Mouse (Mus musculus) forebrain, embryonic 15.5 days (tissue): ENCODE data around the gene Sh3kbp1. TPM values are rescaled to one million over a fixed set of nuclear protein-coding genes. Genes with fewer than 3 reads are reported as not detected.

ENCODE experiments used
- ATAC-seq: fragments of 200-750 bp; cut with Nextera tagmentation; replicated peaks from 2 replicates; pipeline ENCODE4 v1.8.0; 2017; ENCODE audit warnings: mild to moderate bottlenecking, moderate TSS enrichment, moderate library complexity
- H3K27ac ChIP-seq: fragments of 300-500 bp; sonication (generic); replicated peaks from 2 replicates; pipeline ENCODE4 v1.5.1; 2015; ENCODE audit warnings: mild to moderate bottlenecking, inconsistent platforms
- H3K27me3 ChIP-seq: fragments of 300-500 bp; sonication (generic); 2 replicates; pipeline ENCODE4 v1.6.1; 2015; ENCODE audit warnings: inconsistent platforms
- H3K36me3 ChIP-seq: fragments of 300-500 bp; sonication (generic); 2 replicates; pipeline ENCODE4 v1.6.1; 2015; ENCODE audit warnings: mild to moderate bottlenecking, inconsistent platforms
- H3K4me1 ChIP-seq: fragments of 300-500 bp; sonication (generic); 2 replicates; pipeline ENCODE4 v1.6.1; 2015; ENCODE audit warnings: inconsistent platforms
- H3K4me2 ChIP-seq: fragments of 300-500 bp; sonication (generic); replicated peaks from 2 replicates; pipeline ENCODE4 v1.6.1; 2015; ENCODE audit warnings: mild to moderate bottlenecking, inconsistent platforms
- H3K4me3 ChIP-seq: fragments of 300-500 bp; sonication (generic); 2 replicates; pipeline ENCODE4 v1.5.1; 2015; ENCODE audit warnings: mild to moderate bottlenecking, inconsistent platforms
- H3K9ac ChIP-seq: fragments of 300-500 bp; sonication (generic); replicated peaks from 2 replicates; pipeline ENCODE4 v1.6.1; 2015; ENCODE audit warnings: mild to moderate bottlenecking, inconsistent platforms
- H3K9me3 ChIP-seq: fragments of 300-500 bp; sonication (generic); 2 replicates; pipeline ENCODE4 v1.6.1; 2016; ENCODE audit warnings: inconsistent platforms
- WGBS: fragments of 180-500 bp; shearing (Covaris S2); methylation state at CpG from one replicate; pipeline ENCODE4 v1.1.7; 2015; ENCODE audit warnings: mixed read lengths; 5-methylcytosine and 5-hydroxymethylcytosine counted together
- polyA plus RNA-seq: library from polyadenylated mRNA; unstranded; fragments of >200 nt; fragmentation: Nextera tagmentation; extraction: Ambion mirVana; gene quantifications from 2 replicates; pipeline ENCODE4 v1.2.1, GENCODE M21; 2015

Gene Sh3kbp1
- polyA plus RNA-seq, 1 experiment from 2014 or later, result 53.7 TPM

DNA sequence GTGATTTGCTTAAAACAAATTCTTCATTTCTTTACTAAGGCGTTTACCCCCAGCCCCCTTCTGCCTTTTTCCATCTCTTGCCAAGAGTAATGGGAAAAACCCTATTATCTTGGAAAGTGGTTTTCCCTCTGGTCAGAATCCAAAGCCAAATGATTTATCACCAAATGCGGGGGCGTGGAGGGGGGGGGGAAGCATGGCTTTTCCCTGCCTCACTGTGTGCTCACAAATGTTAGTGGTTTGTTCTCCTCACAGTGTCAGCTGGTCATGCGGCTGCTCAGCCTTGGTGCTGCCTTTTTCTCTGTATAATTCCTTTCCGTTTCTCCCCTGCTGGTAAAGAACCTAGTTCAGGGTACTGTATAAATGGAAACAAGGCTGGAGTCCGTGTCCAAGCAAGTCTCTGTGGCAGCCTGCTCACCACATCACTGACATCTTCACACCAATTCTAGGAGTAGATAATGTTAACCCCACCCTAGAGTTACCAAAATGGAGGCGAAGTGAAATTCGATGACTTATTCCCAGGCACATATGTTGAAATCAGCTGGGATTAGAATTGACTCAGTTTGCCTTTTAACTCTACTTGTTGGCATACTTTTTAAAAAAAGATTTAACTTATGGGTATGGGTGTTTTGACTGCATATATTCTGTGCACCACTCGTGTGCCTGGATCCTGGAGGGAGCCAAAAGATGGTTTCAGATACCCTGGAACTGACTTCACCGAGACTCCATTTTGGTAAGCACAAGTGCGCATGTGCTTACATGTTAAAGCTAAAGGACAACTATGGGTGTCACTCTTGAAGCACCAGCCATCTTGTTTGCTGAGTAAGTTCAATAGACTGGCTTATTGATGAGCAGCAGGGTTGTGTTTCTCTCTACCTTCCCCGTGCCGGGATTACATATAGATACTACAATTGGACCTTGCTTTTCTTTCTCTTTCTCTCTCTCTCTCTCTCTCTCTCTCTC lies 84.3 kb downstream of the Sh3kbp1 start:
- WGBS, result 77% methylated on average over 13 of the region's 13 CpGs
- ATAC-seq, result no peak

DNA sequence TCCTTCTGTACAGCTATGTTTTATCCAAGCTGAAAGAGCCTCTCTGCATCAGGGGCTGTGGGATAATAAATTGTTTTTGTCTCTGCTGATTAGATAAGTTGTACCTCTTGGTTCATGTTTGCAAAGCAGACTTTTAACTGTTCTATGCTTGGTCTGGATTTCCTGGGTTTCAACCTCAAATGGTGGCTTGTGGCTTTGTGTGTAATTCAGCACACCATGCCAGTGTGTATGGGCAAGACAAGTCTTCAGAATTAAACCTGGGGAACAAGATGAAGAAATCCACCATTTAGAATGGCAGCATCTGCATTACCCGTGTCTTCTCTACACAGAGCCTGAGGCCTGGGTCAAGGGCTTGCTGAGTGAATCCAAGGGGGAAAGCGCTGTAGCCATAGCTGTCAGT lies 86.1 kb downstream of the Sh3kbp1 start:
- H3K4me1 ChIP-seq, result peaks cover 8% of the 10 kb centered on the region
- no peak overlapping the region for H3K9ac ChIP-seq
- no peaks in the 10 kb centered on the region for H3K36me3 ChIP-seq
- H3K4me2 ChIP-seq, result no peak overlapping the region
- no peak for ATAC-seq
- no peak overlapping the region for H3K4me3 ChIP-seq
- no peak overlapping the region for H3K27ac ChIP-seq
- H3K27me3 ChIP-seq, result no peaks in the 10 kb centered on the region
- WGBS, result 90% methylated on average over 2 of the region's 2 CpGs
- H3K9me3 ChIP-seq, result no peaks in the 10 kb centered on the region

More for the DNA sequence above, 84.3 kb downstream of the Sh3kbp1 start:
- Histone ChIP-seq H3K9me3 (no peaks in the 10 kb centered on the region), H3K36me3 (no peaks in the 10 kb centered on the region), H3K4me2 (no peak overlapping the region), H3K9ac (no peak overlapping the region), H3K27me3 (no peaks in the 10 kb centered on the region), H3K4me3 (no peak overlapping the region), H3K4me1 (peaks cover 10% of the 10 kb centered on the region), H3K27ac (no peak overlapping the region)

DNA sequence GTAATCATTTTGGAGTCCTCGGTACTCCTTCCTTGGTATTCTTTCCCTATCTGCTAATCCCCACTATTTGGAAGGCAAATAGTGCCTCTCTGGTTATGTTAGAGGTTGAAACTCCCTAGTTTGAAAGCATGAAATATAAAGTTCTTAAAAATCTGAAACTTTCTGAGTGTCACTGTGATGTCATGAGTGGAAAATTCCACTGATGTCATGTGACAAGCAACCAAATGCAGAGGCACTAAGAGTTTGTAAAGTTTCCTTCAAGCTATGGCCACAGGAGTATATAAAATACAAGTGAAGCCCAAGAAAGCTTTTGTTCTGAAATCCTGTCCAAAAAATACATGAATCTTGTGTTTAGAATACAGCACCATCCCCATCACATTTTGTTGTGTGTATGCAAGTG lies 94.3 kb downstream of the Sh3kbp1 start:
- 97% methylated on average over 1 of the region's 1 CpGs for WGBS

DNA sequence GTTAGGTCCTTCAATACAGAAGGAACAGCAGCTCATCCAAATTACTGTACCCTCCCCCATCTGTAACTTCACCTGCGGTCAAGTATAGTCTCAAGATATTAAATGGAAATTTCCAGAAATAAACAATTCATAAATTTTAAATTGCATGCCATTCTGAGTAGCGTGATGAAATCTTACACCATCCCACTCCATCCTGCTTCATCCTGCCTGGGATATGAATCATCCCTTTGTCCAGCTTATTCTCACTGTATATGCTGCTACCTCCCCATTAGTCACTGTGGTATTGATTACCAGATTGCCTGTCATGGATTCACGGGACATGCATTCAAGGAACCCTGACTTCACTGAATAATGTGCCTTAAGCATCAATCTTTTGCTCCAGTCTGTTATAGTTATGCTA lies 104.3 kb downstream of the Sh3kbp1 start:
- H3K9me3 ChIP-seq, result no peaks in the 10 kb centered on the region
- ATAC-seq, result no peak
- H3K36me3 ChIP-seq, result no peaks in the 10 kb centered on the region
- 87% methylated on average over 3 of the region's 3 CpGs for WGBS
- H3K4me3 ChIP-seq, result no peak overlapping the region
- H3K27ac ChIP-seq, result no peak overlapping the region
- no peak overlapping the region for H3K9ac ChIP-seq
- H3K4me1 ChIP-seq, result no peaks in the 10 kb centered on the region
- H3K27me3 ChIP-seq, result no peaks in the 10 kb centered on the region
- H3K4me2 ChIP-seq, result no peak overlapping the region

More for the DNA sequence above, 94.3 kb downstream of the Sh3kbp1 start:
- no peak for ATAC-seq
- no peaks in the 10 kb centered on the region for H3K4me1 ChIP-seq
- H3K27me3 ChIP-seq, result no peaks in the 10 kb centered on the region
- no peak overlapping the region for H3K4me2 ChIP-seq
- no peak overlapping the region for H3K4me3 ChIP-seq
- H3K27ac ChIP-seq, result no peak overlapping the region
- H3K9ac ChIP-seq, result no peak overlapping the region
- no peaks in the 10 kb centered on the region for H3K9me3 ChIP-seq
- no peaks in the 10 kb centered on the region for H3K36me3 ChIP-seq

DNA sequence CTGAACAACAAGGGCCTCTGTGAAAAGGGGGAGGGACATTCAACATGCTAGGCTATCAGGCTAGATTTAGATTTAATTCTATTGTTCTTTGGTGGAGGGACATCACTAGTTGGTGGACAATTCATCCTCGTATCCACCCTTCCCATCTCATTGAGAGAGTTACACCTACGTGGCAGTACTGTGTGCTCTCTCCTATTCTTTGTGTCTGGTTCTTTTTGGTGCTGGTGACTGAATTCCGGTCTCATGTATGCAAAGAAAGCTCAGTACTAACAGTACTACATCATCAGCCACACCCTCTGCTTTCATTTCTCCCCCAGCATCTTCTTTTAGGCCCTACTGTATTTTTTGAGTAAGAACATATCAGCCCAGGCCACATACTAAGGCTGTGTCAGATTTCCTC lies 105.8 kb downstream of the Sh3kbp1 start:
- H3K4me3 ChIP-seq, result no peak overlapping the region
- H3K9ac ChIP-seq, result no peak overlapping the region
- ATAC-seq, result no peak
- no peak overlapping the region for H3K4me2 ChIP-seq
- H3K27ac ChIP-seq, result no peak overlapping the region
- 78% methylated on average over 3 of the region's 3 CpGs for WGBS
- H3K4me1 ChIP-seq, result no peaks in the 10 kb centered on the region
- H3K36me3 ChIP-seq, result no peaks in the 10 kb centered on the region
- no peaks in the 10 kb centered on the region for H3K27me3 ChIP-seq
- H3K9me3 ChIP-seq, result no peaks in the 10 kb centered on the region

DNA sequence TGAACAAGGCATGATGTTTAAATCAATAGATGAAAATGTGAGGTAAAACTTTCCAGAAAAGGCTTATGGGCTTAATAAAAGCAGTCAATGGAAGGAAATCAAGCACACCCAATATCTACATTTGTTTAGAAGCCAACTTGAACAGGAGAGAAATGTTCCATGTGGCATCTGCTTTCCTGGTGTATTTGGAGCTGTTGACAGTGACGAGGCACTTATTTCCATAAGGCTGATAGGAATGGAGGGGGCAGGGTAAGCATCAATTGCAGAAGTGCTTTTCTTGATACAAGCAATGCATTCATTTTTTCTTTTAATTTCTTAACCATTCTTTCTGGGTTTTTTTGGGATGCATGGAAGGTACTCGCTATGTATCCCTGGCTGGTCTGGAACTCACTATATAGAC lies 106.9 kb downstream of the Sh3kbp1 start:
- H3K9ac ChIP-seq, result no peak overlapping the region
- no peak overlapping the region for H3K4me3 ChIP-seq
- no peaks in the 10 kb centered on the region for H3K9me3 ChIP-seq
- no peak overlapping the region for H3K27ac ChIP-seq
- H3K4me2 ChIP-seq, result no peak overlapping the region
- ATAC-seq, result no peak
- H3K27me3 ChIP-seq, result no peaks in the 10 kb centered on the region
- 76% methylated on average over 2 of the region's 2 CpGs for WGBS
- H3K4me1 ChIP-seq, result no peaks in the 10 kb centered on the region
- no peaks in the 10 kb centered on the region for H3K36me3 ChIP-seq

DNA sequence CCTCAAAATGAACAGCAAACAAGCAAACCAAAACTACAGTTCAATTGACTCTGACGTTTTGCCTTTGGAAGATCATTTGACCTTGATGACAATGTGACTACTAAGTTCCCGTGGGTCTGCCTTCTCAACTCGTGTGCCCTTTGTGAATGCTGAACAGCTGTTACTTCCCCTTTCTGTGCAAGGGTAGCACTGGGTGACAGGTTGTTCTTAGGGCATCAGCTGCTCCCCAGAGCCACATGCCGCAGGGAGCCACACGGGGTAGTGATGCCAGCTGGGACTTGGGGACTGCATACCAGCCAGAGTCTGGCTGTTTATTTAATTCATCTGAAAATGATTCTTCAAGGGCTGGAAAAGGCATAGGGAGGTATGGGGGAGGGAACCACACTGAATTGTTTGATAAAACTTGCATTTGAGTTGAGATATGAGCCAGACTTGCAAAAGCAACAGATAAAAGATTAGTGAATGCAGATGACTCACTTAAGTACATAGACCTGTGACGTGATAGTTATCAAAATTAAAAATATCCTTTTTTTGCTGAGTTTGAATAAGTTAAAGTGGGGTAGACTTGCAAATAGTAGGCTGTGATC lies 108.5 kb downstream of the Sh3kbp1 start:
- 0 out of 2 replicates have a peak, but pooled peaks have one; percentile 32 for ATAC-seq
- no peaks in the 10 kb centered on the region for H3K27me3 ChIP-seq
- no peaks in the 10 kb centered on the region for H3K36me3 ChIP-seq
- no peaks in the 10 kb centered on the region for H3K4me1 ChIP-seq
- H3K9me3 ChIP-seq, result no peaks in the 10 kb centered on the region
- WGBS, result 58% methylated on average over 6 of the region's 6 CpGs
- no peak overlapping the region for H3K27ac ChIP-seq
- H3K4me2 ChIP-seq, result no peak overlapping the region
- no peak overlapping the region for H3K4me3 ChIP-seq
- H3K9ac ChIP-seq, result no peak overlapping the region

DNA sequence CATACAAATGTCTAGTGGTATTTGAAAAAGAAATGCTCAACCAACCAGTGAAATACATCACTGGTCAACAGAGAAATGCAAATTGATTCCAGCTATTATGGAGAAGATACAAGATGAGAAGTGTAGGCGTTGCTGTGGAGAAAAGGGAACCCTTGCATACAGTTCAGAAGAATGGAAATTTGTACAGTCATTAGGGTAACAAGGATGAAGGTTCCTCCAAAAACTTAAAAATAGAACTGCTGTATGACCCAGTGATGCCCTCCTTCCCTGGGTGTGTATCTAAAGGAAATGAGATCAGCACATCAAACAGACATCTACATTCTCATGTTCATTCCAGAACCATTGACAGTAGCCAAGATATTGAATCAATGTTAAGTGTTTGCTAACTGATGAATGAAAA lies 110.3 kb downstream of the Sh3kbp1 start:
- Histone ChIP-seq H3K9ac (no peak overlapping the region), H3K27ac (no peak overlapping the region), H3K9me3 (no peaks in the 10 kb centered on the region), H3K4me1 (no peaks in the 10 kb centered on the region), H3K4me3 (no peak overlapping the region), H3K4me2 (no peak overlapping the region), H3K36me3 (no peaks in the 10 kb centered on the region), H3K27me3 (no peaks in the 10 kb centered on the region)
- no peak for ATAC-seq
- 87% methylated on average over 1 of the region's 1 CpGs for WGBS

DNA sequence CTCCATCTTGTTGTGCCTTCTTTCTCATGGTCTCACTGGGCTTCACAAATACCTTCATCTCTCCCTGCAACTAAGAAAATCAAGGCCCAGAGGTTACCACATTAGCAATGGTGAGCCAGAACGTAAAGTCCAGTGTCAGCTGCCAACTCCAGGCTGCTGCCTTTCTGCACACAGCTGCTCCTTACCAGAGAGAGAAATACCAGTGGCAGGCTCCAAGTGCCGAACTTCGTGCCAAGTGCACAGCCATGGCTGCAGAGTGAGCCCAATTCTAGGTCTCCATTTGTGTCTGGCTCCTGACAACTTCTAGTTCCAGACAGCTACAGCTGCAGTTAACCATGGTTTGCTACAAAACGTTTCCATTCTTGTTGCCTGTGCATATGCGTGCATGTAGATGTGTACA lies 117.0 kb downstream of the Sh3kbp1 start:
- no peak overlapping the region for H3K27ac ChIP-seq
- H3K27me3 ChIP-seq, result no peaks in the 10 kb centered on the region
- no peak overlapping the region for H3K9ac ChIP-seq
- 0 out of 2 replicates have a peak, but pooled peaks cover 4% of the 10 kb centered on the region for H3K4me1 ChIP-seq
- 39% methylated on average over 5 of the region's 5 CpGs for WGBS
- ATAC-seq, result peak; percentile 69; the same call in 1 of the 2 replicates
- no peaks in the 10 kb centered on the region for H3K9me3 ChIP-seq
- H3K36me3 ChIP-seq, result no peaks in the 10 kb centered on the region
- H3K4me2 ChIP-seq, result no peak overlapping the region
- no peak overlapping the region for H3K4me3 ChIP-seq

DNA sequence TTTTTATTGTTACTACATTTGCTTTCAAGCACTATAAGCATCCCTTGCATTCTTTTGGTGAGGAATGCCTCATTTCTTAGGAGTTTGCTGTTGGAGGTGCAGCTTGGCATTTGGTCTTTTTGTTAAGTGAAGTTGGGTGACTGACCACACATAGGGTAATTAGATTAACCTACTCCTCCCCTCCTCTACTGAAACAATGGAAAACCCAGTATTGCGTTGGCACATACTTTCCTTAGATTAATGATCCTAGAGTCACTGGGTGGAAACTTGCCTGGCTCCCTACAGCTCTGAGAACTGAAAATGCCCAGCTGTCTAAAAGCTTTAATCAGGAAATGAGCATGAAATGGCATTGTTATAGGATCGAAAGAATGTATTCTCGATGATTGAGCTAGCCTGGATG lies 117.5 kb downstream of the Sh3kbp1 start:
- Histone ChIP-seq H3K9me3 (no peaks in the 10 kb centered on the region), H3K27ac (no peak overlapping the region), H3K4me2 (no peak overlapping the region), H3K4me1 (0 out of 2 replicates have a peak, but pooled peaks cover 4% of the 10 kb centered on the region), H3K36me3 (no peaks in the 10 kb centered on the region), H3K4me3 (no peak overlapping the region), H3K27me3 (no peaks in the 10 kb centered on the region), H3K9ac (no peak overlapping the region)
- WGBS, result 29% methylated on average over 3 of the region's 3 CpGs
- ATAC-seq, result no peak

DNA sequence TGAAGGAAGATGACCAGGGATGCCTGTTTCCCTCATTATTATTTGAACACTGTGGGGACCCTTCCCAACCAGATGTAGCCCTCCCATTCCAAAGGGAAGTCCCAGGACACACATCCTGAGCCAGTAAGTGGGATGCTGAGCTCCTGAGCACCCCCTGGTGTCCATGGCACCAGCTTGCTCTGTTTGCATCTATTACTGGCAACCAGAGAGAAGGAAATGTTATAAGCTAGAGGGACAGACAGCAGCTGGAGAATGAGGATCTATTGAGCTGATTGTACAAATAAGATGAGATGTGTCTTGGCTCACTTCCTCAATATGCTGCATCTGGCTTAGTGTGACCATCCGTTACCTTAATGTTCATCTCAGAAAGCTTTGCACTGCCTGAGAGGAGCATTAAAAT lies 124.8 kb downstream of the Sh3kbp1 start:
- no peak overlapping the region for H3K27ac ChIP-seq
- no peaks in the 10 kb centered on the region for H3K36me3 ChIP-seq
- no peak overlapping the region for H3K4me3 ChIP-seq
- no peaks in the 10 kb centered on the region for H3K27me3 ChIP-seq
- WGBS, result 85% methylated on average over 1 of the region's 1 CpGs
- no peaks in the 10 kb centered on the region for H3K4me1 ChIP-seq
- H3K9ac ChIP-seq, result no peak overlapping the region
- no peak for ATAC-seq
- no peaks in the 10 kb centered on the region for H3K9me3 ChIP-seq
- H3K4me2 ChIP-seq, result no peak overlapping the region

DNA sequence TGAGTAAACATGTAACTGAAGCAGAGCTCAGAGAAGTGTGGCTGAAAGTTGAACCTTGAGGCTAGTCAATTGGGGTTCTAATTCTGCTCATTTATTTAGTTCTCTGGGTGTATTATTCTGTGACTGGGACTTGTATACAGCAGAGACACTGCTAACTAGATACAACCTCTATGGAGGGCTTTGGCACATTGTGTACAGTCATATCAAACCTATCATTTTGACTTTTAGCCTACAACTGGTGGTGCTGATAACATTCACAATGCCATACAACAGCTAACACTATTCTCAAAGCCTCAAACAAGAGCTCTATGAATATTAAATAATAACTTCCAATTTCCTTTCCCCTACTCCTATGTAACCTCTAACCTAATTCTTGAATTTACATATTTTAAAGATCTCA lies 129.2 kb downstream of the Sh3kbp1 start:
- H3K4me3 ChIP-seq, result no peak overlapping the region
- H3K4me2 ChIP-seq, result no peak overlapping the region

More for the DNA sequence above, 129.2 kb downstream of the Sh3kbp1 start:
- no peaks in the 10 kb centered on the region for H3K27me3 ChIP-seq
- H3K9me3 ChIP-seq, result no peaks in the 10 kb centered on the region
- H3K27ac ChIP-seq, result no peak overlapping the region
- no peak for ATAC-seq
- H3K4me1 ChIP-seq, result no peaks in the 10 kb centered on the region
- H3K9ac ChIP-seq, result no peak overlapping the region
- H3K36me3 ChIP-seq, result no peaks in the 10 kb centered on the region
